Mouse (Mus musculus) cortical plate, adult 2 months (tissue): Measurements from ENCODE around the gene Smarcc2.

Source experiments
- CTCF ChIP-seq: fragments of 200-500 bp; IDR thresholded peaks from 2 replicates; pipeline ENCODE4 v1.5.1; 2011; ENCODE audit warnings: mild to moderate bottlenecking, control low read depth, low read length; ENCODE audit not compliant: insufficient read depth; ENCODE audit errors: extremely low read depth
- POLR2A ChIP-seq: fragments of 200-500 bp; IDR thresholded peaks from 2 replicates; pipeline ENCODE4 v1.6.1; 2011; ENCODE audit warnings: mild to moderate bottlenecking, low read length, control low read depth; ENCODE audit not compliant: insufficient read depth; ENCODE audit errors: extremely low read depth

DNA sequence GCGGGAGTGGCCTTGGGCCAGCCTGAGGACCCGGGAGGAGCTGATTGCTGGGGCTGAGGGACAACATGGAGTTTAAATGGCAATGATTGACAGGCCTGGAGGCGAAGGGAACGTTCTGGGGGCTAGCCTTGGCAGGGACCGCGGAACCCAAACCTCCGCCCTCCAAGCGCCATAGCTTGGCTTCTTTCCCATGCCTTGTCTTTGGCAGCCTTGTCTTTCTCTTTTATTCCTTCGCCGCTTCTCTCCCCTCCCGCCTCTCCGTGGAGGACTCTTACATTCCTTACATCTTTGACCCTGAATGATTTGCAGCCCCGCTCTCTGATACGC lies 47.0 kb upstream of the Smarcc2 start:
- TF ChIP-seq CTCF (no peak), POLR2A (no peak)
